Mouse (Mus musculus): ENCODE measurements around the gene Lsm12. TPM values are rescaled to one million over a fixed set of nuclear protein-coding genes. Genes with fewer than 3 reads are reported as not detected.

Lsm12 gene
- polyA plus RNA-seq (2014; fragmentation: Nextera tagmentation; extraction: Ambion mirVana) = 71.3 and 76.5 TPM in 2 replicates

- H3K4me2 ChIP-seq (ENCODE audit: low read depth, low read length) = peak within 1 kb of the TSS; percentile 71
- peak within 1 kb of the TSS; percentile 78 for H3K4me3 ChIP-seq (ENCODE audit: low read depth, low read length)
- DNase-seq (ENCODE audit: low spot score) (peak; percentile 97), ATAC-seq (replicated peaks; ENCODE audit: insufficient number of reproducible peaks, low FRiP score, low TSS enrichment, low read depth) (peak; percentile 64)
- no peaks in the 10 kb centered on the region for H3K27me3 ChIP-seq (ENCODE audit: control insufficient read depth, insufficient read depth, low read length)
- peak within 1 kb of the TSS; percentile 85 for H3K9ac ChIP-seq (replicated peaks; ENCODE audit: low read length)
- peak within 1 kb of the TSS; percentile 79 for H3K27ac ChIP-seq (replicated peaks; ENCODE audit: low read depth, low read length)
- no peaks in the 10 kb centered on the region for H3K9me3 ChIP-seq (replicated peaks; ENCODE audit: control insufficient read depth, low read length)
- no peaks in the 10 kb centered on the region for H3K4me1 ChIP-seq (ENCODE audit: control insufficient read depth, insufficient read depth, low read length)
- under 1% methylated on average over 64 of the region's 70 CpGs for WGBS
- H3K36me3 ChIP-seq (replicated peaks; ENCODE audit: control insufficient read depth, insufficient read depth, low read depth, low read length) = no peaks in the 10 kb centered on the region; the same call in 1 of the 2 replicates
Measured at GRCm38 (mm10) chr11:102184646-102185495, at the start of gene Lsm12. Gene Lsm12, minus strand, starts transcription at chr11:102185296.

GRCm38 (mm10) chr11:102230006-102230741 is 45.1 kb upstream of the Lsm12 start, which contains the start of gene Hdac5:
Gene Hdac5, minus strand, starts transcription at chr11:102230166.
- H3K4me2 ChIP-seq (ENCODE audit: low read depth, low read length) = peak within 1 kb of the TSS; percentile 85
- peak; percentile 72 for ATAC-seq (replicated peaks; ENCODE audit: insufficient number of reproducible peaks, low FRiP score, low TSS enrichment, low read depth)
- peak; percentile 100 for DNase-seq (ENCODE audit: low spot score)
- peak within 1 kb of the TSS; percentile 93 for H3K4me3 ChIP-seq (ENCODE audit: low read depth, low read length)
- peaks cover 10% of the 10 kb centered on the region; the same call in 1 of the 2 replicates for H3K4me1 ChIP-seq (ENCODE audit: control insufficient read depth, insufficient read depth, low read length)
- under 1% methylated on average over 40 of the region's 49 CpGs for WGBS
- no peaks in the 10 kb centered on the region for H3K9me3 ChIP-seq (replicated peaks; ENCODE audit: control insufficient read depth, low read length)
- H3K36me3 ChIP-seq (replicated peaks; ENCODE audit: control insufficient read depth, insufficient read depth, low read depth, low read length) = no peaks in the 10 kb centered on the region
- peak within 1 kb of the TSS; percentile 86 for H3K9ac ChIP-seq (replicated peaks; ENCODE audit: low read length)
- H3K27me3 ChIP-seq (ENCODE audit: control insufficient read depth, insufficient read depth, low read length) = no peaks in the 10 kb centered on the region
- H3K27ac ChIP-seq (replicated peaks; ENCODE audit: low read depth, low read length) = peak within 1 kb of the TSS; percentile 59

GRCm38 (mm10) chr11:102229331-102229953 is 44.3 kb upstream of the Lsm12 start:
- Histone ChIP-seq H3K9ac (replicated peaks; ENCODE audit: low read length) (peak overlapping the region; percentile 86), H3K4me3 (ENCODE audit: low read depth, low read length) (peak overlapping the region; percentile 93), H3K36me3 (replicated peaks; ENCODE audit: control insufficient read depth, insufficient read depth, low read depth, low read length) (no peaks in the 10 kb centered on the region), H3K9me3 (replicated peaks; ENCODE audit: control insufficient read depth, low read length) (no peaks in the 10 kb centered on the region), H3K4me1 (ENCODE audit: control insufficient read depth, insufficient read depth, low read length) (peaks cover 16% of the 10 kb centered on the region), H3K27me3 (ENCODE audit: control insufficient read depth, insufficient read depth, low read length) (no peaks in the 10 kb centered on the region), H3K27ac (replicated peaks; ENCODE audit: low read depth, low read length) (0 out of 2 replicates have a peak overlapping the region, but pooled peaks have one; percentile 59), H3K4me2 (ENCODE audit: low read depth, low read length) (peak overlapping the region; percentile 85)
- WGBS = under 1% methylated on average over 42 of the region's 47 CpGs
- ATAC-seq (replicated peaks; ENCODE audit: insufficient number of reproducible peaks, low FRiP score, low TSS enrichment, low read depth) (no peak), DNase-seq (ENCODE audit: low spot score) (peak; percentile 30)

- Histone ChIP-seq H3K4me1 (ENCODE audit: control insufficient read depth, insufficient read depth, low read length) (peaks cover 19% of the 10 kb centered on the region), H3K4me3 (ENCODE audit: low read depth, low read length) (peak overlapping the region; percentile 93), H3K27ac (replicated peaks; ENCODE audit: low read depth, low read length) (0 out of 2 replicates have a peak overlapping the region, but pooled peaks have one; percentile 0), H3K9me3 (replicated peaks; ENCODE audit: control insufficient read depth, low read length) (no peaks in the 10 kb centered on the region), H3K27me3 (ENCODE audit: control insufficient read depth, insufficient read depth, low read length) (no peaks in the 10 kb centered on the region), H3K36me3 (replicated peaks; ENCODE audit: control insufficient read depth, insufficient read depth, low read depth, low read length) (no peaks in the 10 kb centered on the region), H3K4me2 (ENCODE audit: low read depth, low read length) (peak overlapping the region; percentile 85), H3K9ac (replicated peaks; ENCODE audit: low read length) (peak overlapping the region; percentile 86)
- DNase-seq (ENCODE audit: low spot score) (no peak), ATAC-seq (replicated peaks; ENCODE audit: insufficient number of reproducible peaks, low FRiP score, low TSS enrichment, low read depth) (no peak)
- WGBS = 23% methylated on average over 7 of the region's 7 CpGs
Measured at GRCm38 (mm10) chr11:102228646-102229268, 43.7 kb upstream of the Lsm12 start.

DNA sequence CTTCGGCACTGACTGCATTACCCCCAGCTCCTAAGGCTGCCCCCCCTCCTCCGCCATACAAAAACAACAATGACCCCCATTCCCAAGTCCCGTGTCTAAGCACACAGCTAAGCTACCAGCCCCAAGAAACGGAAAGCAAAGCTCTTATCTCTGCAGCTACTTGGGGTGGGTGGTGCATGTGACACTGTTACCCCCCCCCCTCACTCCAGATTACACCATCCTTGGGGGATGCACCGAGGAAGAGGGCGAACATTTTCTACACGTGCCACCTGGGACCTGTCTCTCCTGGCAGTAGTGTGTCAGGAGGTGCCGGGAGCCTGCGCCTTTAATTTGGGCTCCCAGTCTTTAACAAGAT is 43.1 kb upstream of the Lsm12 start:
- ATAC-seq (replicated peaks; ENCODE audit: insufficient number of reproducible peaks, low FRiP score, low TSS enrichment, low read depth) (peak; percentile 6; the same call in 1 of the 2 replicates), DNase-seq (ENCODE audit: low spot score) (no peak)
- H3K9me3 ChIP-seq (replicated peaks; ENCODE audit: control insufficient read depth, low read length) = no peaks in the 10 kb centered on the region
- WGBS = 35% methylated on average over 9 of the region's 9 CpGs
- H3K27me3 ChIP-seq (ENCODE audit: control insufficient read depth, insufficient read depth, low read length) = no peaks in the 10 kb centered on the region
- no peaks in the 10 kb centered on the region for H3K36me3 ChIP-seq (replicated peaks; ENCODE audit: control insufficient read depth, insufficient read depth, low read depth, low read length)
- peaks cover 19% of the 10 kb centered on the region for H3K4me1 ChIP-seq (ENCODE audit: control insufficient read depth, insufficient read depth, low read length)
- H3K9ac ChIP-seq (replicated peaks; ENCODE audit: low read length) = peak overlapping the region; percentile 32; the same call in 1 of the 2 replicates
- H3K4me3 ChIP-seq (ENCODE audit: low read depth, low read length) = peak overlapping the region; percentile 93
- peak overlapping the region; percentile 85 for H3K4me2 ChIP-seq (ENCODE audit: low read depth, low read length)
- H3K27ac ChIP-seq (replicated peaks; ENCODE audit: low read depth, low read length) = no peak overlapping the region; the same call in 1 of the 2 replicates

DNA sequence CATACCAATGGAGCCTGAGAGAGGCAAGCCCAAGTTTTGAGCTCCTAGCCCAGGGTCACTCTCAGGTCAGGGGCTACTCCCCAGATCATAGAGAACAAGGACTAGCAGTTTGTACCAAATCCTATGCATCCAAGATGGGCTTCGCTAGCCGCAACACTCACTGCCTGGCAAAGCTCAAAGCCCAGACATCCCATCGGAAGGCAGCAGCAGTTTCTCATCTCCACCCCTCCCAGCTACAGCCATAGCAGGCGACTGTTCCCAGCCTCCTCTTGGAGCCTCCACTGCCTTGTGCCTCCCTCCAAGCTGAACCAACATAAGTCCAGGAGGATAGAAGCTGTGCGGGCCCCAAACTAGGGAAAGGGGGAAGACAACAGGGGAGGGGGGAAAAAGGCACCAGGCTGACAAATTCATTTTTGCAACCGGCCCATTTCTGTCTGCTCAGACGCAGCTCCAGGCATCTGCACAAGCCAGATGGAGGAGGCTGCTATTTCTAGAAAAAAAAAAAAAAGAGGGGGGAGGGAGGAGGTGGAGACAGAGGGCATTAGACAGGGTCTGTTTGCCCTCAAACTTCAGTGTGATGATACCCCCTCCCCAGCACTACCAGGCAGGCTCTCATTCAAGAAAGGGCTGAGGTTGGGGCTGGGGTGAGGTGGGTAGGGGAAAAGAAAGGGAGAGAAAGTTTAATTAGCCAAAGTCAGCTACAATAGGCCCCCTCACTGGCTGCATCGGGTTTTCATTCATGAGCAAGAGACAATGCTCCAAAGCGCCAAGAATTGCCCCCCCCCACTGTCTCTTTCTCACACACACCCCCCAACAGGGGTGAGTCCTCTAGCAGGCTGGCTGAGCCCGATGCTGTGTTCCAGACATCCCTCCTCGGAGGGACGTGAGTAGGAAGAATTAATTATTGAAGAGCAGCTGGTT is 42.4 kb upstream of the Lsm12 start:
- WGBS = 20% methylated on average over 12 of the region's 12 CpGs
- H3K27ac ChIP-seq (replicated peaks; ENCODE audit: low read depth, low read length) = peak overlapping the region; percentile 35; the same call in 1 of the 2 replicates
- peak overlapping the region; percentile 32 for H3K9ac ChIP-seq (replicated peaks; ENCODE audit: low read length)
- H3K4me3 ChIP-seq (ENCODE audit: low read depth, low read length) = peak overlapping the region; percentile 93
- H3K4me2 ChIP-seq (ENCODE audit: low read depth, low read length) = peak overlapping the region; percentile 85
- ATAC-seq (replicated peaks; ENCODE audit: insufficient number of reproducible peaks, low FRiP score, low TSS enrichment, low read depth) (peak; percentile 45), DNase-seq (ENCODE audit: low spot score) (no peak)
- no peaks in the 10 kb centered on the region for H3K36me3 ChIP-seq (replicated peaks; ENCODE audit: control insufficient read depth, insufficient read depth, low read depth, low read length)
- no peaks in the 10 kb centered on the region for H3K27me3 ChIP-seq (ENCODE audit: control insufficient read depth, insufficient read depth, low read length)
- H3K4me1 ChIP-seq (ENCODE audit: control insufficient read depth, insufficient read depth, low read length) = peaks cover 19% of the 10 kb centered on the region
- no peaks in the 10 kb centered on the region for H3K9me3 ChIP-seq (replicated peaks; ENCODE audit: control insufficient read depth, low read length)

All from embryonic facial prominence, embryonic 11.5 days (tissue).